Mouse (Mus musculus) gastrocnemius, postnatal 36 days (tissue): Measurements from ENCODE around the gene Olfr294. TPM values are rescaled to one million over a fixed set of nuclear protein-coding genes. Genes with fewer than 3 reads are reported as not detected.

Experiments used
- DNase-seq, 2 experiments: peaks; one replicate each; pipeline ENCODE4 v3.0.0; 2022
- intact Hi-C: fragments of 180-260 bp; cut with DNase I; formaldehyde crosslinking; loops from one replicate; pipeline ENCODE4 v1.15.1; 2025
- long read RNA-seq, 2 experiments: library from polyadenylated mRNA; stranded (forward); transcript quantifications; one replicate each; pipeline ENCODE4 v2.0.0; 2021
- total RNA-seq, 2 experiments: library from RNA; stranded (reverse); gene quantifications; 2 replicates each; pipeline ENCODE4 v1.2.3; 2021

Gene Olfr294
- not detected for total RNA-seq
- long read RNA-seq, experiment 1, result 0 reads
- long read RNA-seq, experiment 2, result 0 reads

- DNase-seq, result no peak
- intact Hi-C loops, result no loop called here
Measured at GRCm38 (mm10) chr7:86616543-86616942, at the start of gene Olfr294. Olfr294 (minus strand) TSS chr7:86616643.

GRCm38 (mm10) chr7:86648761-86649160 is 32.3 kb upstream of the Olfr294 start, which contains the start of gene Olfr293:
Olfr293 (plus strand) TSS chr7:86649061.
- intact Hi-C loops, result no loop called here
- no peak for DNase-seq

GRCm38 (mm10) chr7:86583562-86583961 is 32.9 kb downstream of the Olfr294 start, which contains the start of gene Olfr295:
Olfr295 (plus strand) TSS chr7:86583862.
- no peak for DNase-seq
- intact Hi-C loops, result no loop called here

Other genes starting within 250 kb of the Olfr294 start
- not detected for gene Olfr305, start 249.7 kb downstream of the Olfr294 start, total RNA-seq
- not detected for gene Olfr304, start 230.0 kb downstream of the Olfr294 start, total RNA-seq
- gene Olfr303, start 218.9 kb downstream of the Olfr294 start, total RNA-seq, result not detected
- not detected for gene Olfr301, start 212.8 kb downstream of the Olfr294 start, total RNA-seq
- gene Olfr299, start 156.7 kb downstream of the Olfr294 start, total RNA-seq, result not detected
- gene Olfr298, start 124.2 kb downstream of the Olfr294 start, total RNA-seq, result not detected
- gene Olfr297, start 96.7 kb downstream of the Olfr294 start, total RNA-seq, result not detected
- gene Olfr295, start 32.8 kb downstream of the Olfr294 start, total RNA-seq, result not detected
- gene Olfr293, start 32.4 kb upstream of the Olfr294 start, total RNA-seq, result not detected
- not detected for gene Olfr292, start 71.7 kb upstream of the Olfr294 start, total RNA-seq
- gene Folh1, start 159.3 kb upstream of the Olfr294 start, total RNA-seq, result not detected
- not detected for gene Vmn2r77, start 178.4 kb upstream of the Olfr294 start, total RNA-seq